ENCODE assay signal across 13 mouse cellular contexts in the genomic region with DNA sequence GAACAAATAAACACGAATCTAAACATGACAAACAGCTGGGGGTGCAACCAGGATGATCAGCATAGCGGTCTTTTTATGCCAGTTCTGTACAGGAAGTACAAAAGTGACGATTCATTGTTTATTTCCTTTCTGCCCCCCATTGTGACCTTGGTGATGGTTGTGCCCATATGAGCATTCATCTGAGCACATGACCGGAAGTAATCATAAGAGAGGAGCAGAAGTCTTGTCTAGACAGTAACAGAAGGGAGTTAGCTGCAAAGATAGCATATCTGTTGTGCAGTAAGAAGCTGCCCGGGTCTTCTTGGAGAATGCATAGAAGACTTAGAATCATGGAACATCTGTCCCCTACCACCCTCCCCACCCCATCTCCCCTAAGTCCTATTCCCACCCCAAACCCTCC. TPM values are rescaled to one million over a fixed set of nuclear protein-coding genes. Genes with fewer than 3 reads are reported as not detected.
DNase-seq lines count a peak whose midpoint lies in the region; ATAC-seq and TF ChIP-seq lines count a peak whose summit lies in the region.
"Had no signal": no experiment of that assay in that cellular context is flagged by ENCODE, and none has a peak within 500 bp of the region (broad histone marks: within the 10 kb centered on the region; RNA-seq: fewer than 3 reads in every experiment).

No protein-coding gene starts in this region.

- H3K4me2 ChIP-seq in kidney, embryonic 16.5 days (replicated peaks; ENCODE audit: low read depth, low read length), result no peak overlapping the region
- H3K4me2 ChIP-seq in liver, postnatal 0 days (ENCODE audit: low read depth, low read length), result no peak overlapping the region
- H3K4me2 ChIP-seq in hindbrain, postnatal 0 days (ENCODE audit: low read depth, low read length), result no peak overlapping the region
- no peak overlapping the region for H3K4me2 ChIP-seq in hindbrain, embryonic 16.5 days (ENCODE audit: low read length)
- H3K4me2 ChIP-seq: hindbrain, embryonic 15.5 days had no signal

- no peak overlapping the region for H3K4me3 ChIP-seq in kidney, embryonic 16.5 days (ENCODE audit: low read length)
- H3K4me3 ChIP-seq in bone marrow macrophage, adult 2 months (ENCODE audit: insufficient read depth, low read length), result no peak overlapping the region
- H3K4me3 ChIP-seq in liver, postnatal 0 days (ENCODE audit: low read depth, low read length), result no peak overlapping the region
- H3K4me3 ChIP-seq in hindbrain, postnatal 0 days (ENCODE audit: low read length), result no peak overlapping the region
- H3K4me3 ChIP-seq in hindbrain, embryonic 16.5 days (ENCODE audit: low read length), result no peak overlapping the region
- H3K4me3 ChIP-seq: hindbrain, embryonic 15.5 days; myocyte had no signal

- H3K27me3 ChIP-seq in kidney, embryonic 16.5 days (ENCODE audit: insufficient read depth, low read length), result no peaks in the 10 kb centered on the region
- H3K27me3 ChIP-seq in liver, postnatal 0 days (ENCODE audit: insufficient read depth, low read length), result no peaks in the 10 kb centered on the region
- H3K27me3 ChIP-seq in hindbrain, postnatal 0 days (ENCODE audit: insufficient read depth, low read length), result no peaks in the 10 kb centered on the region
- H3K27me3 ChIP-seq in hindbrain, embryonic 16.5 days (replicated peaks; ENCODE audit: control insufficient read depth, insufficient read depth, low read length), result no peaks in the 10 kb centered on the region
- H3K27me3 ChIP-seq: hindbrain, embryonic 15.5 days had no signal

- ATAC-seq in kidney, embryonic 16.5 days (ENCODE audit: low FRiP score, low TSS enrichment), result no peak
- peak; percentile 45; the same call in 1 of the 2 replicates for ATAC-seq in liver, postnatal 0 days
- ATAC-seq in hindbrain, postnatal 0 days, result no peak
- no peak for ATAC-seq in hindbrain, embryonic 16.5 days

- TF ChIP-seq CTCF in bone marrow macrophage, adult 2 months (IDR thresholded peaks at IDR 0.05; ENCODE audit: low read depth, low read length), result no peak
- no peak for TF ChIP-seq CTCF in liver, postnatal 0 days (IDR thresholded peaks at IDR 0.05; ENCODE audit: low read depth)
- TF ChIP-seq CTCF in hindbrain, postnatal 0 days (IDR thresholded peaks at IDR 0.05; ENCODE audit: low read depth), result no peak

- WGBS in kidney, embryonic 16.5 days, result 77% methylated on average over 5 of the region's 5 CpGs
- 36% methylated on average over 5 of the region's 5 CpGs for WGBS in liver, postnatal 0 days (ENCODE audit: insufficient replicate concordance)
- 77% methylated on average over 5 of the region's 5 CpGs for WGBS in hindbrain, postnatal 0 days
- 80% methylated on average over 5 of the region's 5 CpGs for WGBS in hindbrain, embryonic 16.5 days

- H3K9me3 ChIP-seq in kidney, embryonic 16.5 days (ENCODE audit: low read length), result no peaks in the 10 kb centered on the region
- H3K9me3 ChIP-seq in liver, postnatal 0 days (ENCODE audit: low read length), result no peaks in the 10 kb centered on the region
- H3K9me3 ChIP-seq in hindbrain, postnatal 0 days (ENCODE audit: low read length), result no peaks in the 10 kb centered on the region
- H3K9me3 ChIP-seq in hindbrain, embryonic 16.5 days (ENCODE audit: control insufficient read depth, low read length), result no peaks in the 10 kb centered on the region
- H3K9me3 ChIP-seq: hindbrain, embryonic 15.5 days had no signal

- H3K9ac ChIP-seq in kidney, embryonic 16.5 days (replicated peaks; ENCODE audit: low read length), result no peak overlapping the region
- no peak overlapping the region for H3K9ac ChIP-seq in liver, postnatal 0 days (replicated peaks)
- H3K9ac ChIP-seq in hindbrain, postnatal 0 days (replicated peaks; ENCODE audit: low read length), result no peak overlapping the region
- no peak overlapping the region for H3K9ac ChIP-seq in hindbrain, embryonic 16.5 days (ENCODE audit: low read depth, low read length)
- H3K9ac ChIP-seq: hindbrain, embryonic 15.5 days had no signal

- H3K4me1 ChIP-seq in kidney, embryonic 16.5 days (ENCODE audit: insufficient read depth, low read length), result no peaks in the 10 kb centered on the region
- peaks cover 10% of the 10 kb centered on the region for H3K4me1 ChIP-seq in bone marrow macrophage, adult 2 months (ENCODE audit: control insufficient read depth, insufficient read depth, low read length)
- no peaks in the 10 kb centered on the region for H3K4me1 ChIP-seq in liver, postnatal 0 days (ENCODE audit: insufficient read depth)
- no peaks in the 10 kb centered on the region for H3K4me1 ChIP-seq in hindbrain, postnatal 0 days (ENCODE audit: insufficient read depth, low read length)
- no peaks in the 10 kb centered on the region for H3K4me1 ChIP-seq in hindbrain, embryonic 16.5 days (ENCODE audit: control insufficient read depth, insufficient read depth, low read depth, low read length)
- H3K4me1 ChIP-seq: hindbrain, embryonic 15.5 days had no signal

- H3K36me3 ChIP-seq in kidney, embryonic 16.5 days (ENCODE audit: insufficient read depth, low read length), result peaks cover 34% of the 10 kb centered on the region
- peaks cover 17% of the 10 kb centered on the region for H3K36me3 ChIP-seq in liver, postnatal 0 days (replicated peaks; ENCODE audit: insufficient read depth, low read length)
- H3K36me3 ChIP-seq in hindbrain, postnatal 0 days (ENCODE audit: insufficient read depth, low read length), result peaks cover 43% of the 10 kb centered on the region
- H3K36me3 ChIP-seq in hindbrain, embryonic 16.5 days (ENCODE audit: control insufficient read depth, insufficient read depth, low read length), result peaks cover 29% of the 10 kb centered on the region

- 0 out of 2 replicates have a peak, but pooled peaks have one; percentile 14 for TF ChIP-seq EP300 in liver, postnatal 0 days (IDR thresholded peaks at IDR 0.05; ENCODE audit: low read depth)

- no peak for TF ChIP-seq POLR2A in bone marrow macrophage, adult 2 months (IDR thresholded peaks at IDR 0.05; ENCODE audit: borderline replicate concordance, low read depth, low read length)

- DNase-seq in kidney, adult 9 months, result peak; percentile 8
- DNase-seq in B cell, adult 2 months, result peak; percentile 27 to 46
- DNase-seq in liver, postnatal 0 days, result no peak
- DNase-seq in urinary bladder, adult 18-20 months (ENCODE audit: low spot score in 2 of 2), result no peak
- no peak for DNase-seq in hindbrain, postnatal 0 days (ENCODE audit: low spot score)
- DNase-seq: cerebellum, adult 2 months; gastrocnemius, postnatal 36 days had no signal

- H3K27ac ChIP-seq in kidney, embryonic 16.5 days (ENCODE audit: low read length), result no peak overlapping the region
- 0 out of 2 replicates have a peak overlapping the region, but pooled peaks have one; percentile 7 for H3K27ac ChIP-seq in bone marrow macrophage, adult 2 months (ENCODE audit: insufficient read depth, low read depth, low read length)
- H3K27ac ChIP-seq in liver, postnatal 0 days (ENCODE audit: low read depth), result no peak overlapping the region
- H3K27ac ChIP-seq in hindbrain, postnatal 0 days, result no peak overlapping the region
- H3K27ac ChIP-seq in hindbrain, embryonic 16.5 days (ENCODE audit: low read depth, low read length), result no peak overlapping the region
- H3K27ac ChIP-seq: hindbrain, embryonic 15.5 days had no signal

RNA-seq across cellular contexts. Expression of a gene that starts 19.0 kb away (rescaled TPM):
- 33.7 and 34.0 TPM in 2 replicates for polyA plus RNA-seq in kidney, embryonic 16.5 days (2015; fragmentation: Nextera tagmentation; extraction: Ambion mirVana)
- 37.9 and 49.0 TPM in 2 replicates for polyA plus RNA-seq in bone marrow macrophage, adult 2 months (2012; ENCODE audit: insufficient read depth, insufficient read length, missing spikeins)
- 5.7 and 6.5 TPM in 2 replicates for polyA plus RNA-seq in liver, postnatal 0 days (2015; fragmentation: Nextera tagmentation; extraction: Ambion mirVana)
- total RNA-seq in hindbrain, postnatal 0 days (2014; rRNA removed), result 39.4 and 40.8 TPM in 2 replicates
- polyA plus RNA-seq in hindbrain, postnatal 0 days (2015; fragmentation: Nextera tagmentation; extraction: Ambion mirVana), result 18.7 and 19.9 TPM in 2 replicates
- polyA plus RNA-seq in hindbrain, embryonic 16.5 days (2015; fragmentation: Nextera tagmentation; extraction: Ambion mirVana), result 16.7 and 19.7 TPM in 2 replicates

RNA-seq across cellular contexts. Expression of a gene that starts 59.5 kb away (rescaled TPM):
- polyA plus RNA-seq in kidney, embryonic 16.5 days (2015; fragmentation: Nextera tagmentation; extraction: Ambion mirVana), result 9.7 and 10.4 TPM in 2 replicates
- 1.1 and 1.3 TPM in 2 replicates for polyA plus RNA-seq in bone marrow macrophage, adult 2 months (2012; ENCODE audit: insufficient read depth, insufficient read length, missing spikeins)
- polyA plus RNA-seq in liver, postnatal 0 days (2015; fragmentation: Nextera tagmentation; extraction: Ambion mirVana), result 6.1 and 8.2 TPM in 2 replicates
- 0.65 and 2.7 TPM in 2 replicates for total RNA-seq in hindbrain, postnatal 0 days (2014; rRNA removed)
- polyA plus RNA-seq in hindbrain, postnatal 0 days (2015; fragmentation: Nextera tagmentation; extraction: Ambion mirVana), result 1.3 and 1.8 TPM in 2 replicates
- polyA plus RNA-seq in hindbrain, embryonic 16.5 days (2015; fragmentation: Nextera tagmentation; extraction: Ambion mirVana), result 1.5 and 2.2 TPM in 2 replicates
- polyA plus RNA-seq: liver, adult 2 months had no signal

RNA-seq across cellular contexts. Expression of a gene that starts 59.6 kb away (rescaled TPM):
- 91.6 and 93.9 TPM in 2 replicates for polyA plus RNA-seq in kidney, embryonic 16.5 days (2015; fragmentation: Nextera tagmentation; extraction: Ambion mirVana)
- polyA plus RNA-seq in bone marrow macrophage, adult 2 months (2012; ENCODE audit: insufficient read depth, insufficient read length, missing spikeins), result 29.7 and 31.4 TPM in 2 replicates
- 22.9 and 23.8 TPM in 2 replicates for polyA plus RNA-seq in liver, postnatal 0 days (2015; fragmentation: Nextera tagmentation; extraction: Ambion mirVana)
- 14.8 and 19.9 TPM in 2 replicates for total RNA-seq in hindbrain, postnatal 0 days (2014; rRNA removed)
- polyA plus RNA-seq in hindbrain, postnatal 0 days (2015; fragmentation: Nextera tagmentation; extraction: Ambion mirVana), result 59.6 and 65.6 TPM in 2 replicates
- 70.4 and 75.2 TPM in 2 replicates for polyA plus RNA-seq in hindbrain, embryonic 16.5 days (2015; fragmentation: Nextera tagmentation; extraction: Ambion mirVana)

Comparison
In these comparisons a context has a peak if more than half of its experiments do, and no peak if none do; other contexts are left out.
1. DNase-seq: peak in kidney, adult 9 months (single experiment) and B cell, adult 2 months (2 of 2); none in liver, postnatal 0 days (single experiment), urinary bladder, adult 18-20 months (0 of 2) and hindbrain, postnatal 0 days (single experiment).